Mouse (Mus musculus) G1E-ER4 (cell line): ENCODE measurements around the gene Tesmin. TPM values are rescaled to one million over a fixed set of nuclear protein-coding genes. Genes with fewer than 3 reads are reported as not detected.

ENCODE experiments used
- GATA1 ChIP-seq: IDR thresholded peaks from one replicate; pipeline ENCODE4 v1.8.0; 2012; ENCODE audit warnings: low read length, inconsistent platforms
- polyA plus RNA-seq: library from polyadenylated mRNA; stranded (reverse); fragments of >175 nt; gene quantifications from 2 replicates; pipeline ENCODE4 v1.2.3, GENCODE M21; 2012

Tesmin gene
- polyA plus RNA-seq, 1 experiment, result not detected

DNA sequence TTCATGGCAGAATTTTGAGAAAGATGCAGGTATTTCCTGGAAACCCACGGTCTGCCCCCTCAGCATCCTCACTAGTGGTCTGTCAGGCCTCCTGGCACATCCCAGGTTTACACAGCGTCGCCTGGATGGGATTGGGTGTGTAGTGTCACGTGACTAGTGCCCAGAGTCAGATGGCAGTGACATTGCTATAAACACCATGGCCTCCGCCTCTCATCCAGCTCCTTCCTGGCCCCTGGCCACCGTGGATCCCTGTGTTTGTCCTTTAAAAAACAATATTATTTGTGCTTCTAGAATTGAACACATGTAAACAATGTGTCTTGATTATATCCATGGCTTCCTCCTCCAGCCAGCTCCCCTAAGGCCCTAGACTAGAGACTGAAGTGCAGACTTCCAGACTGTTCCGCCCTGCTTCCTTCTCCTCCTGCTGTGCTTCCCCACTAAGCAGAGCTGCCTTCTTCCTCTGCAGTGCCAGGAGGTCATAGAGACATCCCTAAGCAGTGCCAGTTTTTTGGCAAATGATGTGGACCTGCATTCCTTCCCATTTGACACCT lies 12.6 kb upstream of the Tesmin start:
- TF ChIP-seq GATA1, result no peak

DNA sequence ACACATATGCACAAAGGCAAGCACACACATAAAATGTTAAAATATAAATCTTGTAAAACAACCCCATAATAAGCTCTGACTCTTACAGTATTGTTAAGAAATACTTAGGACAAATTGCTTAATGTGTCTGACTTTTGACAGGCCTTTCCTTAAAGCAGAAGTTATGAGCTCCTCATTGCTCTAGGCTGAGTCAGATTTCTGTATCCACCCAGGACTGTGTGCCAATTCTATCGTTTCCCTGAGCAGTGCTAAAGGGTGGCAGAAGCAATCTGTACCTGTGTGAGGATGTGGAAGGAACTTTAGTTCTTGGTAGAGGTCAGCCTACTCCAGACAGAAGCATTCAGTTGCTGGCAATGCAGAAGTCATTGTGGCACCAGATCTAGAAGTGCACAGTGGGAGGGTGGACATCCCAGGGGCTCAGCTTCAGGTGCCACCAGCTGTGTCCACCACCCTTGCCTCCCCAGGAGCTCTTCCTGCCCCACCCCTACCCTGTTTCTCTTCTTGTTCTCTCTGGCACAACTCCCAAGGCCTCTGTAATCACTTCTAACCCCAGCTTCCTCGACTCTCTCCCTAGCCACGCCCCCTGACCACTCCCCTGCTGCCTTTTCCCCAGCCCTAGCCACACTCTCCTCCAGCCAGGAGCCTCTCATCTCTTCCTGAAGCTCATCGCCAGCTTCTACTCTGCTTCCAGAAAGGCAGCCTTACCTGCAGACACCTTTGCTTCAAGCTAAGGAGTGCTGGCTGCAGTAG lies 11.5 kb upstream of the Tesmin start:
- TF ChIP-seq GATA1, result no peak

DNA sequence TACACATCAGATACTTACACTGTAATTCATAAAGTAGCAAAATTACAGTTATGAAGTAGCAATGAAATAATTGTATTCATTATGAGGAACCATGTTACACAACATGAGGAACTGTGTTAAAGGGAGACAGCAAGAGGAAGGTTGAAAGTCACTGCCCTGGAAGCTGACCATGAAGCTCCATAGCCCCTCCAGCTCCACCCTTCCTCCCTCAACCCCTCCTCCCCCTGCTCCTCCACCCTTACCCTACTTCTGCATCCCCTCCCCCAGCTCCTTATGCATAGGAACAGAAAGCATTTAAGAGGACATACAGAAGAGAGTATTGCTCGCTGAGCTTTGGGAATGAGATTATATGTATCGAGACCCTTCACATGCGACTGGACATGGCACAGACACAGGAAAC lies 10.0 kb upstream of the Tesmin start:
- no peak for TF ChIP-seq GATA1

DNA sequence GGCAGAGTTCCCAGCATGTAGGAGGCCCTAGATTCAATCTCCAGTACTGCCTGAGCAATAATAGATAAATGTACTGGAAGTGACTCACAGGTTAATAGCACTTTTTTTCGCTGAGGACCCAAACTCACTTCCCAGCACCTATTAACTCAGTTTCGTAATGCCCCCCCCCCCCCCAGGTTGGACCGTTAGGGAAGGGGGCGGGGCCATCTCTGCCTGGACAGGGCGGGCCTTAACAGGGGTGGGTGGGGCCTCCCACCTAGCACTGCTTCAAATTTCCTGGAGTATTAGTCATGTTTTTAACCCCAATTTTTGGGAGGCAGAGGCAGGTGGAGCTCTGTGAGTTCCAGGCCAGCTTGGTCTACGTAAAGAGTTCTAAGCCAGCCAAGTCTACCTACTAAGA lies 596 bp upstream of the Tesmin start:
- no peak for TF ChIP-seq GATA1

DNA sequence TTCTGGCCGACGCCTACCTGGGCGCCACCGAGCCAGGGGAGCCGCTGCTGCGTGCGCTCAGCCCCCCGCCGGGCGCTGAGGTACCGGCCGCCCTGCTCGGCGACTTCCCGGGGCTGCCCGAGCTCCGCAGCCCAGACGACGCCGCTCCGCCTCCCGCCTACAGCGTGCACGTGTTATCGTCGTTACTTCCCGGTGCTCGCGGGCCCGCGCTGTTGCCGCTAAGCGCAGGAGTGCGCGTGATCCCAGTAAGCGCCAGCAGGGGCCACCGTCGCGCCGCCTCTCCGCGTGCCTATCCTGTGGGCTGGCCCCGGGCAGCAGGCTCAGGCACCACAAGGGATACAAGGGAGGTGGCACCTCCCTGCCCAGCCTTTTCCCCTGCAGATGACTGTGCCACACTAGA lies 432 bp downstream of the Tesmin start:
- no peak for TF ChIP-seq GATA1

DNA sequence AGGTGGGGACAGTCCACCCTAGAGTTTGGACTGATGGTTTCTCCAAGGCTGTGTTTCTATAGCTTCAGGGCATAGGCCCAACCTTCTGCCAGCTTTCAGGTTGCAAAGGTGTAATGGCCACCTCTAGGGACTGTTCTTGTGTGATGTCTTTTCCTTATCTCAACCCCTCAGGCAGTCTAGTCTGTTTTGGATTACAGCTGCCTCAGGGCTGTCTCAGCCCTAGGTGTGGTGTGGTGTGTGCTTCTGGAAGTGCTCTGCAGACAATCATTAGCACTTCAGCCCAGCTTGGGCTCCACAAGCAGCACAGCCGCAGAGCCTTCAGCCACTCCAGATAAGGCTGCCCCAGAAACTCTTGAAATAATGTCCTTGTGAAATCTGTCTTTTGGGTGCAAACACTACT lies 3.7 kb downstream of the Tesmin start:
- no peak for TF ChIP-seq GATA1

DNA sequence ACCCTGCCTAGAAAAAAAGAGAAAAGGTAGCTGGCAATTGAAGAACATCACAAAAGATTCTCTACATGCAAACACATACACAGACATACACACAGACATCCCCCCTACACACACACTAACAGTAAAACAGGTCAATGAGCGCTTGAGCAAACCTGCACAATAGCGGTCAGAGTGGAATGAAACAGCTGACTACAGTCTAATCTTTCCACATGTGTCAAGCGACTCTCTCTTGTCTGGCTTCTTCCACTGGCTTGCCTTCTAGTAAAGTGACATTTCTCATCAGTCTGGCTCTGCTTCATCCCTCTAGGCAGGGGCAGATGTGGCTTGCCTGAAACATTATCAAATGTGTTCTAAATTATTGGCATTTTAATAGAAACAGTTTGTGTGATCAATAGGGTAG lies 5.6 kb downstream of the Tesmin start:
- TF ChIP-seq GATA1, result no peak

DNA sequence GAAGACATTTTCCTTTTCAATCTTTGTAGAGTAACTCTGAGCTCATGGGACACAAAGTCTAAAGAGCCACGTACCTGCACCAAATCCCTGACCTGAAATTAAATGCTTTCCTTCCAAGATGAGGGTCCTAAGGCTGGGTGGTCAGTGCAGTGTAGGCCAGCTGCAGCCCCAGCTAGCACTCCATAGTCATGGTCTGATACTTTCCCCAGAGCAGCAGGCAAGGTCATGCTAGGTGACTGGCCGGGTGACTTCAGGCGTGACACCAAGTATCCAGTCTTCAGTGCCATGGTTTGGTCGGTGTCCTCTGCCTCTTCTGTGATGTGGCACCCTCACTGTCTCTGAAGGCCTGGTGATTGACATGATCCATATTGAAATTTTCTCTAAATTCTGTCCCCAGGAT lies 11.4 kb downstream of the Tesmin start:
- no peak for TF ChIP-seq GATA1

DNA sequence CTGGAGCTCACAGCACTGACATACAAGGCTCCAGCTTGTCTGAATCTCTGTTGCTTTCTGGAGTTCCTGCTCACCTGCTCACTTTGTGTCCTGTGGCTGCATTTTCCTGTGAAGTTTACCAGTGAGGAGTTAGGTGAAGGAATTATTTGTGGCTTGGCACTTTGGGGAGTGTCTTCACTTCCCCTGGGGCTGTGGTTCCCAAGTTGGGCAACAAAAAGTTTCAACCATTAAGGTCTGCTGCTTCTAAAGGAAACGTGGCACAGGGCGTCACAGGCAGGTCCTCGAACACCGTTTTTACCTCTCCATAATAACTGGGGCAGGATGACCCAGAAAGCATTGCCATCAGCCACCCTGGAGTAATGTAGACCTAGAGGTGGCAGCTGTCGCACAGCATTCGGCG lies 12.8 kb downstream of the Tesmin start:
- no peak for TF ChIP-seq GATA1

DNA sequence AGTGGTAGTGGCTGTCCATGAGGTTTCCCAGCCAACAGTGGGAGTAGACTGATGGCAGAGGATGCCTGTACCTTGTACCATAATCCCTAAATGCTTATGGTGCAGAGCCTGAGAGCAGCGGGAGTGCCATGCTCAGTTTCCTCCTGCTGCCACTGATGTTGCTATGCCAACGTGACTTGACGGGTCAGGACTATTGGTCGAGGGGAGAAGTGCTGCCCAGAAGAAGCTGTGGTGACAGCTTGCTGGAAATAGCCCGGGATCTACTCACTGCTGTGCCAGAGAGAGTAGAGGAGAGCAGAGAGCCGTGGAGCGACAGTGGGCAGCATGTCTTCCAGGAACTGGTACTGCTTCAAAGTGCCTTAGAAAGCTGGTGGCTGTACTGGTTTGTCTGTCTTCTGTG lies 13.3 kb downstream of the Tesmin start:
- TF ChIP-seq GATA1, result no peak

DNA sequence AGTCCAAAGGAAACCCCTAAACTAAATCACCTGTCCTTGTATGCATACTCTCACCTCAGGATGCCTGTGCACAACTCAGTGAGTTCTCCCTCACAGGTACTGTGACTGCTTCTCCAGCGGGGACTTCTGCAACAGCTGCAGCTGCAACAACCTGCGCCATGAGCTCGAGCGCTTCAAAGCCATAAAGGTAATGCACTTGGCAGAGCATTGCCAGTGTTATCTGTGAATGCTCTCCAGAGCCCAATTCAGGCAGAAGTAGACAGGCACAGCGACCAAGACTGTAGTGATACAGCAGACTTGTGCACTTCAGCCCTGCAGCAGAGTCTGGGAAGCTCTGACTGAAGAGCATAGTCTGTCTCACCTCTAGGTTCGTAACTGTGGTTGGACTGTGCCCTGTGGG lies 13.7 kb downstream of the Tesmin start:
- TF ChIP-seq GATA1, result no peak

DNA sequence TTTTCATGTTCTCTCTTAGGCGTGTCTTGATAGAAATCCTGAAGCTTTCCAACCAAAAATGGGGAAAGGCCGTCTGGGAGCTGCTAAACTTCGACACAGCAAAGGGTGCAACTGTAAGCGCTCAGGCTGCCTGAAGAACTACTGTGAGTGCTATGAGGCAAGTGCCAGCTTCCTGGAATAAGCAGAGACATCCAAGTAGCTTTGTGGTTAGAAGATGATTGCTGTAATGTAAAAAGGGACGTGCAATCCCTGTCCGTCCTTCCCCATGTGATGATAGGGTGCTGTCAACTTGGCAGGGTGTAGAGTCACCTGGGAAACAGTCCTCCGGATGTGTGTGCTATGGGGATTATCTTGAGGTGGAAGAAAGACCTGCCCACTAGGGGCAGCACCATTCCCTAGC lies 15.4 kb downstream of the Tesmin start:
- TF ChIP-seq GATA1, result no peak

DNA sequence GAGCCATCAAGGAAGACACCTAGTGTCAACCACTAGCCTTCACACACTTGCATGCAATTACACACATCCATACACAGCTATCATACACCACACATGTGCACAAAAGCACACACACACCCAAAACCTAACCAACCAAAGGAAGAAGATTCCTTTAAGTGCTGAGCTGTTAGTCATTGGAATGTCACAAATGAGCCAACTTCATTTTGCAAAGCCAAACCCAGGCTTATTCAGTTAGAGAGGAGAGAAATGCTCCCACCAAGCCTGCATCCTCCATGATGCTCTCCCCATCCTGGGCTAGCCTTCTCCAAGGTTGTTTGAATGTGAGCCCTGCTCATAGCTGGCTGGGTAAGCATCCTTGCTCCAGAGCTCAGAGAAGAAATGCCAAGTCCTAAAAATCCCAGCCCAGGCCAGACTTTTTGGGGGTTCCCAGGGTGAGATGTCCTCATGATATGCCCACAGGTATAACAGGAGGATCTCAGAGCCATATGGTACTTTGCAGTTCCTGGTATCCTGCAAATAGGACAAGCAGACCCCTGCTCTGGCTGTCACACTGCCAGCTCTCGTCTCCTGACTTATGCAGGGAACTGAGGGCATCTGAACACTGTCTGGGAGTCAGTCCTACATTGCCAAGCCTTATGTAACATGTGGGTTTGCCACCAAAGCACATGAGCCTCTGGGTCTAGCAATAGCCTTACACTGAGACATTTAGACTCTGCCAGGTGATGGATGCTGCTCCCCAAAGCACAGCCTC lies 17.0 kb downstream of the Tesmin start:
- TF ChIP-seq GATA1, result no peak

DNA sequence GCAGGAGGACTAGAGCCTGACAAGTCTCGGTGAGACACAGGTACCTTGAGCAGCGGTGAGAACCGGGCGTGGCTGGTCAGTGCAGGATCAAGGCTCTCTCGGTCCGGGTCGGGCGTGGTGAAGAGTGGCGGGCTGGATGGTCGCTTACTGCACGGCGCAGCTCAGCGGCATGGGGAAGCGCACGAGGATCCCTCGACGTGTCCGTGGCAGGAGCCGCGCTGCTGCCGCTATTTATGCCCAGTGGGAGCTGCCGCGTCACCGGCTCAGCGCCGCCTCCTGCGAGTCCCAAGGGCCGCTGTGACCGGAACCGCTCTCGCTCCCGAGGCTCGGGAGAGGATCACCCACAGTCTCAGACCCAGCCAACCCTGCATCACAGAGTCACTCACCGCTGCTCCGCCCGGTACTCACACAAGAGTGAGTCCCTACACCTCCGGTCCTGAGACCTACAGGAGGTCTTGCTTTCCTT lies 25.6 kb downstream of the Tesmin start, which contains the start of gene Gal:
Gene Gal (minus strand): TSS at position 277 of the 466 bp plus-strand sequence.
- TF ChIP-seq GATA1, result no peak

DNA sequence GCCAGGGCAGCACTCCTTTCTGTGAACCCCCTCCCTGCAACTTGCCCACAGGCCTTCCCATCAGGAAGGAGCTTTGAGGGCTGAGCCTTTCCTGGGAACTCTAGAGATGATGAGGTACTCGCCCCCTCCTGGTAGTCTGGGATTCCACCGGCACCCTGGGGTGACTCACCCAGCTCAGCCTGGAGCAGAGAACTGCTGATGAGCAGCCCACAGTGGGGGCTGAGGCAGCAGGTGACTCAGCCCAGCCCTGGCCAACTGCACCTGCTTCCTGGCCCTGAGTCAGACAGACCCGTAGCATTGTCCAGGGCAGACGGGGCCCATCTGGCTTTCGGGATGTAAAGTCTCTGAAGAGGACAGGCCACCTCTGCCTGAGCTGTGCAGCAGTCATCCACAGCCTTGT lies 30.6 kb downstream of the Tesmin start:
- no peak for TF ChIP-seq GATA1

DNA sequence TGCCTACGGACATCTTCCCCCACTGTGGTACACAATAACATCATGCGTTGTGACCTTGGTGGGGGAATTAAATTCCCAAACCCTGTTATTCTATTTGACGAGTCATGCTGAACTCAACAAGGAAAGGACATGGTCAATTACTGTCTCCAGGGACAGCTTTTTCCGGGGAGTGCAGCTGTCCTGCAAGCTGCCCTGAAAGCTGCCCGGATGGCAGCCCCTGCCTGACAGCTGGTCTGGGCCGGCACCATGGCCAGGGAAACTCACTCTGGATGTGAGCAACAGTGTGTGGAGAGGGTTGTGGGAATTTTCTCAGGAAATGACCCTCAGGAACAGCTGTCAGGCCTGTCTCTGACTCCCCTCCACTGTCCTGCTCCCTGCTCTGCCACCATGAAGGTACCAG lies 33.8 kb downstream of the Tesmin start:
- TF ChIP-seq GATA1, result no peak

DNA sequence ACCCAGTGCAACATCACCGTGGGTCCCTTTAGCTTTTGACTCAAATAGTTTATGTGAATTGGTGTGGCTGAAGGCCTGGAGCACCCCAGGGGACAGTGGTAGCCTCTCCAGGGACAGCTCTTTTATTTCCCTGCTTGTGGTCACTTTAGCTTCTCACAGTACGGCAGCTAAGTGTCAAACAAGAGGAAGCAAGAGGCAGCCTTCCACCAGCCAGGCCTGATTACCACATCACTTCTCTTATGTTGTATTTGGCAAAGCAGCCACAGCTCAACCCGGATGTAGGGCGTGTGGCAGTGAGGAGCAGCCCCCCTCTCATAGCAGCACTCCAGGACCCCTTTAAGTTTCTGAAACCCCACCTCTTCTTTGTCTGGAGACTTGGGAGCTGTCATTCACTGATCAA lies 34.3 kb downstream of the Tesmin start:
- no peak for TF ChIP-seq GATA1
